Mouse (Mus musculus): ENCODE results near the gene Ski. TPM values are rescaled to one million over a fixed set of nuclear protein-coding genes. Genes with fewer than 3 reads are reported as not detected.

Ski gene
- total and polyA plus RNA-seq, 3 experiments, result 59.7 to 103 (median 63.8) TPM

DNA sequence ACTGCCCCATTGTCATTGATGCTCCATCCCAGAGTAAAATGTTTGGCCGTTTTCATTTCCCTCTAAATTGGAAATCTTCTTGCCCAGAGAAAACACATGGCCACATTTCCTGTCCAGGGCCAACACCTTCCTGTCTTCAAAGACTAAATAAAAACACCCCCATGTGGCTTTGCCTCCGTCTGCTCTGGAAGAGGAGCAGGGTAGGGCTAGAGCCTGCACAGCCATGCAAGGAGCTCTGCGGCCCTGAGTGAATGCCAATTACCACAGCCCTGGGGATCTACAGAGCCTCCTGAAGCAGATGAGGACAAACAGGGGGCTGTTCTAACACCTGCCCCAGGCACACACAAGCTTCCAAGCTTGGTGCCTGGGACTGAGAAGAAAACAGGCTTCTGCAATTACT, 46.2 kb downstream of the Ski start:
- no peak for DNase-seq

DNA sequence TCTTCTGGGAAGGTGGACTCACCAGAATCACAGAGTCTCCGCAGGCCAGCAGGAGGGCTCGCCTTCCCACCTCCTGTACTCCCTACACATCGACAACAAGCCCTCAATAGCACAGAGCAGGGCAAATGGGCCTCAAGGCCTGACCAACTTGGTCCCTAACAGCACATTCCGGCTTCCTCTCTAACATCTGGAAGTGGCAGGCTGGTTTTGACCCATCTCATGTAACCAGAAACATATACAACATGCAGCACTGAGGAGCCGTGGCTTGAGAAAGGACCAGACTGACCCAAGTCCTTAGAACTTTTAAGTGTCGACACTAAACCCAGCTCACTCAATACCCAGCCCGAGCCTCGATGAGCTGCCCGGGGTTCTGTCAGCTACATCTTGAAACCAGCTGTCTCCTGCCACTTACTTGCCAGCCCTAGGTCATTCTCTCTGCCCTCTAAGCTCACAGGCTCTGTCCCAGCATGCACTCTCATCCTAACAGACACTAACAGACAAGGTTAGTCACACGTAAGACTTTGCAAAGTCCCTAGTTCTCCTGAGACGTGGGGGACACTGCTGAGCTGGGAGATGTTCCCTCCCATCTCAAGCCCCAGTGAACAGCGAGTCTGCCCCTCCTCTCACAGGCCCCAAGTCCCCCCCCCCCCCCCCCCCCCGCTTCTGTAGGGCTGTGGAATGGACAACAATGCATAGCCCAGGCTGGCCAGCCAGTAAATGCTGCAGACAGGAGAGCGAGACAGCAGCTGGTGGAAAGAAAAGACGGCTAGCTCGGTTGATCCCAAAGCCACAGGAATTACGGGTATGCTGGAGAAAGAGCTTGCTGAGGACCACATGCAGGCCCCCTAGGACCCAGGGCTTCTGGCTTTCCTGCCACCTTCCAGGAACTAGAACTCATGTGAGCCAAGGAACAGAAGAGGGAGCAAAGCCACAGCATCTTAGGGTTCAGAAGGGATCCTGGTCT, 48.3 kb downstream of the Ski start:
- no peak for DNase-seq

DNA sequence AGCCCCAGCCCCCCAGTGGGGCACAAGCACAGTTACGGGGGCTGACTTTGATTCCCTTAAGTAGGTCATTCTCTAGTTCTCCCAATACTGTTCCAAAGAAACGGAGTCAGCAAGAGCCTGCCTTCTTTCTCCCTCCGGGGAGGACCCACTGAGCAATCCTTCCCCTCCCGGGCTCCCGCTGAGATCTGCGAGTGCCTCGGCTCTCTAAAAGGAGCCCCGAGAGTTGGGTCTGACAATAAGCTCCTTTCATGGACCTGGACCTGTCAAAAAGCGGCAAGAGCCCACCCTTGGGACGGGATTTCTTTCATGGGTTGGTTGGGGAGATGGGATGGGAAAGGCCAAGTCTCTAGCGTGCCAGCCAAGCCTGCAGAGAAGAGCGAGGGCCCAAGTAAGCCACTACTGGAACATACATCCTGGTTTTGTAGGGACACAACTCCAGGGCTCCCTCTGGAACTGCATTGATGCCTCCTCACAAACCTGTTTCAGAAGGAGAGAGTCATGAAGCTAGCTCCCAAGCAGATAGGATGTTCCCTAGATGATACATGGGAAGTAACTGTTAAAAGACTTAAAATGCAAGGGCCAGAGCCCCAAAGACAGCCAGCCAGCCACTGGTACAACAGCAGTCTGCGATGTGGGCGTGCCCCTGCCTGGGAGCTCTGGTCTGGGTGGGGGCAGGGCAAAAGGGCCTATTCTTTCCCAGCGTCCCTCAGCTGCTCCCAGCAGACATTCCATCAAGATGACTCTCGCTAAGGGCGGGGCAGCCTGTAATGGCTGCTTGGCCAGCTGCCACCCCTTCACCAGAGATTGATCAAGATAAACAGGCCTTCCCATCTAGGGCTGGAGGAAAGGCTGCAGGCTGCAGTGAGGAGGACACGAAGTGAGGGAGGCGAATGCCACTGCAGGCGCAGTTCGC, 49.2 kb downstream of the Ski start:
- DNase-seq, result peak; percentile 97

DNA sequence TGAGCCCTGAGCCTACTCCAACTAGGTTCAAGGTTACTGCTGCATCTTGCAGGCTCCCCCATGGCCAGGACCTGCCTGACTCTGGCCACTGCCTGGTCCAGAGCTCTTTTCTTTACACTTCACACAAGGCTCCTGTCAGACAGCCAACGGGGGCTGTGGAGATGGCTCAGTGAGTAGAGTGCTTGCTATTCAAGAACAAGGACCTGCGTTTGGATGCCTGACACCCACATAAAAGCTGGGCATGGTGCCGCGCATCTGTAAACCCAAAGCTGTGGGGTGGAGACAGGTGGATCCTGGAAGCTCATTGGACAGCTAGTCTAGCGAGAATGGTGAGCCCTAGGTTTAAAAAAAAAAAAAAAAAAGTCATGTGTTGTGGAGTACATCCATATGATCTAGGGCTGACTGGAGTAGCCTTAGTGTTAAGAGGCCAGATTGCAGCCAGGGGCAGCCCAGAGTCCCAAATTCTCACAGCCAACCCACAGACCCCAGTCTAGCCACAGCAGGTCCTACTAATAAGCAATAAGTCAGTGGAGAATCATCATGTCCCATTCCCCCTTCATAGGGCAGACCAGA, 50.3 kb downstream of the Ski start:
- no peak for DNase-seq

DNA sequence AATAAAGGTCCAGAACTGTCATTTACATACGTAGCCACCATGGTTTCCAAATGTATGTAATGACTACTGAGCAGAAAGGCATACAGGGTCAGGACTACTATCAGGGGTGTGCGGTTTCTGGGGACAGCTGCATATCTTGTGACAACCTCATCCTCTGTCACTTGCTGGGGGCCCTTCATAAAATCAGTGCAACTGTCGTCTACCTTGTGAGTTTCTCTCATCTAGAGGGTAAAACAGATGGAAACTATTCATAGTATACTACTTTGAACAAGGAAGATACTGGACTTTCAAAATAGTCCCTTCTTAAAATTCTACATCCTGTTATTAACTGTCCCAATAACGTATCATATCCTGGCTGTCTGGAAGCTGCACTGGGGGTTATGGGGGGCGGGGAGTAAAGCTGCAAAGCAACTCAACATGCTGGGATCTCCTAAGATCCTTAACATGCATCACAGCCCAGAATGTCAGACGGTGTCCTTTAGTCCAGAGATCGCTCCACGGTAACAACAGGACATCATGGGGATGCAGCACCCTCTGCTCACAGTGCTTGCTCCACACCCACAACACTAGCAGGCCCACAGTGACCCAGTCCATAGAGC, 51.7 kb downstream of the Ski start:
- no peak for DNase-seq

DNA sequence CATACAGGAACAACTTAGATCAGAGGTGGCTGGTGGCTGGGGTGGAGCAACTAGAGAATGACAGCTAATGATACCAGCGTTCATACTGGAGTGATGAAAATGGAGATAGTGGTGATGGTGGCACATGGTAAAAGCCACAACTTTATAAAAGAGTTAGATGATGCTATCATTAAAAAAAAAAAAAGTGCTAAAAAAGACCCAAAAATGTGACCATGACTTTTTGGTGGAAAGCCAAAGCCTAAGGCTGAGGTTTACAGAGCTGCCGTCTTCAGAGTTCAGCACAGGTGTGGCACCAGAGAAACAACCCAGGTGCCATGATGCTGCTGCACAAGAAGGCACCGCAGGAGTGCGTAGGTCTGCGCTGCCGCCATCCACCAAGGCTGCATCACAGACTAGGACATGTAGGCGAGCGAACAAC, 53.5 kb downstream of the Ski start:
- DNase-seq, result no peak

DNA sequence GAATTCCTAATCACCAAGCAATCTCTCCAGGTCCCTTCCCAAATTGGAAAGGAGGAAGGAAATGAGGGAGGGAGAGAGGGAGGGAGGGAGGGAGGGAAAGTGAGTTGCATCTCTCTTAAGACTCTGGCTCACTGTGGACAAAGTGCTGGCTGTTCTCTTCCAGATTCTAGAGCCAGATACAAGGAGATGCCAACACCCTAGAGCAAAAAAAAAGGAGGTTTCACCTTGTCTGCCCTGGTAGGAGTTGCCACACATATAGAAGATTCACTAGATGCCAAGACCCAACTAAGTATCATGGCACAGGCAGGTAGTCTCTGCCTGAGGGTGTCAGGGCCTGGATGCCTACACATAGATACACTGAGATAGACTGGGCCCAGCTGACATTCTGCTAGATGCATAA, 56.5 kb downstream of the Ski start:
- no peak for DNase-seq

DNA sequence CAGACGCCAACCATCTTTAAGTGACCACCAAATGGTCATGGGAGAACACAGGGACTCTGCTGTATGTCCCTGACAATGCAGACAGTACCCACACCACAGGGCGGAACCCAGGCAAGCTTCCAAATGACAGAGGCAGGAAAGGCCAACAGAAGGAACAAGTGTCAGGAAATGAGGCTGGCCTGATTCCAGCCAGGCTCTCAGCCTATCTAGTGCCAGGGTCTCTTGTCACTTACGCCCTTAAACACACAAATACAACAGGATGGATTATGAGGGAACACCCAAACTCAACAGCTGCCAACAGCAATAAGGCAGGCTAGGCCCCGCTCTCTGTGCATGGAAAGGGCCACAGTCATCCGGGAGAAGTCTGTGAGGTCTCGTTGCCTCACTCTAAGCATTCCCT, 57.8 kb downstream of the Ski start:
- peak; percentile 78 for DNase-seq

DNA sequence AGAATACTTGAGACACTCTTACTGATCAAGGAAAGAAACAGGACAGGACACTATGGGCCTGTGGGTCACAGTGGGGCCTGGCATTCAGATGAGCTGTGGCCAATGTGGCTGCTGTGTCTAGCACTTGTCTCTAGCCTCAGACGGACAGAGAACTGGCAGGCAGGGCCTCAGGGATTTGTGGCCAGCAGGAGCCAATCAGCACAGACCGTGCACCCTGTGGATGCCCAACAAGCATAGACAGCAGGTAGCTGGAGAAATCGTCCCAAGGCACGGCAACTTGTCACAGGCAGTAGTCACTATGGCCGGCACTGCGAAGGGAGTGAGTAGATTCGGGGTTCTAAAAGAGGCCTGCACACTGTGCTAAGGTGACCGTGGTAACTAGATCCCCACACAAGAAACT, 58.7 kb downstream of the Ski start:
- DNase-seq, result no peak

DNA sequence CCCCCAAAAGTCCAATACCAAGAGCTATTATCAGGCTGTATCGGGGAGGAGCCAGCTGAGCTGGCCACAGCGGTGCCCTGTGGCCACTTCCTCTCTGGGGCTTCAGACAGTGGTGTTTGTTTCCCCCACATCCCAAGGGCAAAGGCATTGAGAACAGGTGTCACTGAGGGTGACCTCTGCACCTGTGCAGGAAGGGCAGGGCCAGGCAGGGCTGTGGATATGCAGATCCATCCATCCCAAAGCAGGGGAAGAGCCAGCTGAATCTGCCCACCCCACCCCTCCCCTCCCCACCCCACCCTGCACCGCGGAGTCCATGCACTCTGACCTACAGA, 59.1 kb downstream of the Ski start:
- no peak for DNase-seq

DNA sequence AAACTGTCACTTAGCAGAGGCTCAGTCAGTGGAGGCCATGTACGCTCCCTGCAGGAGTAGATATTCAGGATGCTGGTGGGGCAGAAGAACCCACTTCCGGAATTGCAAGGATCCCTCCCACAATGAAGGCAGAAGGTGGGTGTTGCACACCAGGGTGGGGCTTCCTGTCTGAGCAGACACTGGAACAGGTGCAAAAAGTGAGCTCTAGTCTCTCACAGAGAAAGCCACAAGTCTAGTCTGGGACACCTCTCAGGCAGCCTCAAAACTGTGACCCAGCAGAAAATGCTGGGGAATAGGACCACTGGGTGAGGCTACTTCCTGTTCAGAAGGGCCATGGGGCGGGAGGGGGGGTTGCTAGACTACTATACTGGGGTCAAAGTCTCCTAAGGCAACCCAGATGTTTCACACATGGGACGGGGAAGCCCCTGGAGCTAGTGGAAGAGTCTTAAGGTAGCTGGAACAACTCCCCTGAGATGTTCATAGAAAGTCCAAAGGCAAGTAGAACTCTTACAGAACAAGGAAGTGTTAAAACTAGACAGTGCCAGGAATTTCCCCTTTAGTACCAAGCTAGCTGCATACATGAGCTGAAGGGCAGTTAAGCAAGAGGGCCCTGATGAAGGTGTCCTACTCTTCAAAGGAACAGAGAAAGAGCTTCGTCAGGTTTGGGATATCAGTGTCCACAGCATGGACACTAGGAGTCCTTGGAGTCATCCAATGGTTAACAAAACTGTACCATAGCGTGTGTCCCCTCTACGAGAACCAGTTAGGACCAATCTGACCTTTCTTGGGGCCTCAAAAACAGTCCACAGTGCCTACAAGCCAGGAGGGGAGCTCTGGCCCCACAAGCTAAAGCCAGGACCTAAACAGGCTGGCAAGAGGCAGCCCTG, 59.7 kb downstream of the Ski start:
- DNase-seq, result no peak

DNA sequence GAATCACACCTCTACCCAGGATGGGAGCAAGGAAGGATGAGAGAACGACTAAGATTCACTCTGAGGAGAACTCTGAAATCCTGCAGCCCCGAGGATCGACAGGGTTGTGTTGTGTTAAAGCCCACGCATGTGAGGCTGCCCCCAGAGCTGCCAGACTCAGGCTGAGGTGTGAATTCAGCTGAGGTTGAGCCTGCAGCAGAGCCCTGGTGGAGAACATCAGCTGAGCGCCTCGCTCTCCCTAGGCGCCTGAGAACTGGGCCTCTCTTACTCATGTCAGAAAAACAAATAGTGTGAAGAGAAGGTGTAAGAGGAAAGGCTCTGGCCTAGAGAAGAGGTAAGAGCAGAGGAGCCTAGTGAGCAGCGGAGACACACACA, 63.9 kb downstream of the Ski start:
- no peak for DNase-seq

DNA sequence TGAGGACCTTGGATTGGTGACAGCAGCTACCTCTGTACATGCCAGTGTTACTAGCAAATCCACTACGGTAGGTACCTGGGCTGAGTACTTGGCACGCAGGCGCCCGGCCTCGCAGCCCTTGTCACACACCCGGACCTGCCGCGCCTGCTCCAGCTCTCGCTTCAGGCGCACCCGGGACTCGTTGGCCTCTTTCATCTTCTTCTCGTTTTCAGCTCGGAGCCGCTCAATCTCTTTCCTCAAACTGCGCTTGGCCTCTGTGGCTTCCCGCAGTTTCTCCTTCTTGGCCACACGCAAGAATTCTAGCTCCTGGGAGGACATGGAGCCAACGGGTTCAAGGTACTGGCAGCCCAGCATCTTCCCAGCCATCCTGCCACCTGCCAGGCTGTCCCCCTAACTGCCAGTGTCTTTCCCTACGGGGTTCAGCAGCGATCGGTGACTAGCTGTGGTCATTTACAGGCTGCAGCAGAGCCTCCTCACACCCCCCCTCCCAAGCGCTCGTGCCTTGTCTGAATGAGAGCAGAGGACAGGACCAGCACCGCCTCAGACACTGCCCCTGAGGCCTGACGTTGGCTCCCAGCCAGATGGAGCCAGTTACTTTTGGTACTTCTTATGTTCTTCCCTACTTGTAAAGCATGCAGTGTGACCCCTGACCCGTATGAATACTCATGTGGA, 64.4 kb downstream of the Ski start:
- no peak for DNase-seq

DNA sequence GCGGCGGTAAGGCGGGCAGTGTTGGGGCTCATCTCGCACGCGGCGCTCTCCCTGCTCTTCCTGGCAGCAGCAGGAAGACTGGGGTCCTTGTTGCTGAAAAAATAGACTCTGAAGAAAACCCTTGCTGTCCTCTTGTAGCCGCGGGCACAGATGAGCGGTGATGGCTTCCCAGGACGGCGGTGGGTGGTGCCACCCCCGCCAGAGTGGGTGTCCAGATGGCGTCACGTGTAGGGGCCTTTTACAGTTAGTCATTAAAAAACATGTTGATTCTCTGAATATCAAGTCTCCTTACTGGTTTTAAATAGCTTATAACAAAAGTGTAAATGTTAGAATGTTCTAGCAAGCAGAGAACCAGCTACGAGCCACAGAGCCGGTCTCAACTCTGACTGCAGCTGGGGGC, 65.7 kb downstream of the Ski start:
- no peak for DNase-seq

DNA sequence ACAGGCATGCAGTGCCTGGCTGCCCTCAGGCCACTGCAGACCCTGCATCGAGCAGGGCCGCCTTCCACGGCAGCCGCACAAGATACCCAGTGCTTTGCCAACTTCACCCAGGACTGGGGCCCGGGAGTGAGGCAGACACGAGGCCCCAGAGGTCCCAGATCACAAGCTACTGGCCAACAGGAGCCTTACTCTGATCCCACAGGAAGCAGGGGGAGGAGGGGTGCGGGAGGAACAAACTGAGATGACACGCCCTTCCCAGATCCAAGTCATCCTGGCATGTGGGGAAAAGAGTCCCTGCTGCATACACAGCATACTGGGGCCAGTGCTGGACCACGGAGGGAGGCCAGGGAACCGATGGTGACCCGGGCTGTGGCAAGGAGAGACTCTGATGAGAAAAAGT, 67.4 kb downstream of the Ski start:
- DNase-seq, result peak; percentile 37

DNA sequence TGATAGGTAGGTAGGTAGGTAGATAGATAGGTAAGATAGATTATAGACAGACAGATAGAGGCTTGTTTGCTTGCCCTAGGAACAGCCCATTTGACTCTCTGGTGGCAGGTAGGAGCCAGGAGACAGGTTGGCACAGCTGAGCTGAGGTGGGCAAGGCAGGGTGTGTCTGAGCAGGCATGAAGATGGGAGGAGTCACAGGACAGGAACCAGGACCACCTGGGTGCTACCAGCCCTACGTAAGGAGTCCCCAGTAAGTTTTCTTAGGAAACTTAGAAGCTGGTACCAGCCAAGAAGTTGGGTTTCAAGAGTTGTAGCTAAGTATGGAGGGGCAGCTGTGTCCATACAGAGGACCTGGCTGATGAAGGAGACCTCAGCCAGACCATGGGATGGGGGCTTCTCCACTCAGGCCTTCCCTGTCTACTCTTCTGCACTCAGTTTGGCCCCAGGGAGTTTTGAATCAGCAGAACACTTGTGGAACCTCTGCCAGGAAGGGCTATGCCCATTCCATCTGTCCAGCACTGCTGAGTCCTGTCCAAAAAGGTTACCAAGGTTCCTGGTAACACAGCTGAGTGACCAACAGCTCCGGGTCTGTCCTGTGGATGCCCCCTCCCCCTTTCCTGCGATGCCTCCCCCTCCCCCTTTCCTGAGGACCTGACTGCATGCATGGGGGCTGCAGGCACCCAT, 68.9 kb downstream of the Ski start:
- DNase-seq, result no peak

DNA sequence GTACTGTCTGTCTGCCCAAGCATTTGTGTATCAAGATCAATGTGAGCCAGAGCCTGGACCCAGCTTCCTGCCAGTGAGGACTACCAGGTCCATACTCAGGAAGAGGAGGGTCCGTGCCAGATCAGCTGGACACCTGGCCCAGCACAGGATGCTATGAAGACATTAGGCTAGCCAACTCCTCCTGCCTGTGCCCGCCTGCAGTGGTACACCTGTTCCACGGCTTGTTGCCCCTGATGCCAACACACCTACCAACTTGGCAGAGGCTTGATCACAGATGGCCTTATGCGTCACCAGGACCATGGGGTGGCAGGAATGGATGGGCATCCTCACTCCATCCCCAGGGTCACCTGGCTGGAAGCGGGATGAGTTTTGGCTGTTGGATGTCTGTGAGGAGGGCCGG, 69.9 kb downstream of the Ski start:
- no peak for DNase-seq

DNA sequence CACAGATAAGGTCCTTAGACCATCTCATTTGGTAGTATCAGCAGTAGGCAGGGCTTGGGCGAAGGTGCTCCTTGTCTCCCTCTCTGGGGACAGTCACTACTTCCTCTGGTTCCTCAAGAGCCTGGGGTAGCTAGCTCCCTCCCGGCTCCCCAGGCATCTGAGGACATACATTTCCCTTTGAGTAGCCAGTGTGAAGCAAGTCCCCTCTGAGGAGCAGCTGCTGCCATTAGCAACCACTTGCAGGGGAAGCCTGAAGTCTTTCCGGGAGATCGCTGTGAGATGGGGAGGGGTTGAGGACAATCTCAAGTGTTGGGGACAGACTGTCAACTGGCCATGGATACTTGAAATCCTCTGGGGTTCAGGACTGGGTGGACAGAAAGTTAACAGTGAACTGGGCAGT, 70.5 kb downstream of the Ski start:
- DNase-seq, result no peak

DNA sequence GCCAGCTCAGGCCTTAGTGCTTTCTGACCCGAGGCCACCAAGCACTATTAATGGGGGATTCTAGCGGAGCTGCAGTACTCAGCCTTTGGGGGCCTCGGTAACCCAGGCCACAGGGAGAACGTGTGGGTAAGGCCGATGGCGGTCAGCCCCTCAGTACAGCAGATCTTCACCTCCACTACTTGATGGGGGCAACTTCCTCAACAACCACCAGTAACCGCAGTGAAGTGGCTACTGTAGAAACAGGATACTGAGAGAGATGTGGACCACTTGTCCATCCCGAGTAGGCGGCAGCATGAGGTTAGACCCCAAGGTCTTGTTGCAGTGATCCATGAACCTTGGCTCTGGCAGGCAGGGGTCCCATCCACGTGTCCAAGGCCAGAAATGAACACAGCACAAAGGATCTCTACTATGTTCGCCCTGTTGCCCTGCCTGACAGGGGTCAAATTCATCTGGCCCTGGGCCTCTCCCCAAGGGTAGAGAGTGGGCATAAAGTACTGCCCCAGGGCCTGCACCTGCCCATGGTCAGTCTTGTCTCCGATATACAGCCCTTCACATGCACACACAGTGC, 71.1 kb downstream of the Ski start:
- no peak for DNase-seq

Measured in adrenal gland, adult 2 months (tissue).